Mouse (Mus musculus) gastrocnemius, adult 2 months (tissue): ENCODE measurements at regions not wholly inside any gene's neighbourhood (a gene's known extent, or its start where the extent isn't known, plus 50 kb on each side); places are given as distances from the start of the nearest gene placed in this dataset.
A peak's percentile ranks its signal among the peaks of the same experiment; 100 is the strongest.

Experiments used
- DNase-seq: peaks from one replicate; pipeline ENCODE4 v3.0.0; 2022
- H3K27ac ChIP-seq: fragments of 200-600 bp; 2 replicates; pipeline ENCODE4 v1.8.1; 2022; ENCODE audit warnings: mild to moderate bottlenecking
- H3K4me3 ChIP-seq: fragments of 200-600 bp; 2 replicates; pipeline ENCODE4 v1.8.1; 2022; ENCODE audit warnings: mild to moderate bottlenecking, moderate library complexity
- CTCF ChIP-seq: fragments of 200-600 bp; IDR thresholded peaks from 2 replicates; pipeline ENCODE4 v1.8.1; 2022; ENCODE audit warnings: antibody characterized with exemption, mild to moderate bottlenecking, moderate library complexity
- intact Hi-C: fragments of 180-260 bp; cut with DNase I; formaldehyde crosslinking; loops from one replicate; pipeline ENCODE4 v1.15.1; 2025

DNA sequence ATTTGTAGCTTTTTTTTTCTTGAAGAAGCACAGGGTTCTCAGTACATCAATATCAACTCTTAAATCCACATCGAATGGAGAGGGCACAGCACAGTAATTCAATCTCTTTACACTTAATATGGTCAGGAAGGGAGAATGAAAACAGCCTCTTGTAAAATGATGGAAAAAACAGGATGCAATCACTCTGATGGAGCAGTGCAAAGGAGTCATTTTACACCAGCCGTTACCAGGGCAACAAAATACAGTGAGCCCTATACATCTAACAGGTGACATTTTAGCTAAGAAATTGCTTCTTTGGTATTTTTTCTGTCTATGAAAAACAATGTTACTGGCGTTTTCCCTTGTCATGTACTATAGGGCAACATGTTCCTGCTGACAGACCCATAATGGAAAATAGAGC is 459.9 kb upstream of the Tle4 start:
- intact Hi-C loops: no loop called here
- TF ChIP-seq CTCF: no peak
- Histone ChIP-seq H3K27ac (no peak overlapping the region), H3K4me3 (no peak overlapping the region)
- no peak for DNase-seq

DNA sequence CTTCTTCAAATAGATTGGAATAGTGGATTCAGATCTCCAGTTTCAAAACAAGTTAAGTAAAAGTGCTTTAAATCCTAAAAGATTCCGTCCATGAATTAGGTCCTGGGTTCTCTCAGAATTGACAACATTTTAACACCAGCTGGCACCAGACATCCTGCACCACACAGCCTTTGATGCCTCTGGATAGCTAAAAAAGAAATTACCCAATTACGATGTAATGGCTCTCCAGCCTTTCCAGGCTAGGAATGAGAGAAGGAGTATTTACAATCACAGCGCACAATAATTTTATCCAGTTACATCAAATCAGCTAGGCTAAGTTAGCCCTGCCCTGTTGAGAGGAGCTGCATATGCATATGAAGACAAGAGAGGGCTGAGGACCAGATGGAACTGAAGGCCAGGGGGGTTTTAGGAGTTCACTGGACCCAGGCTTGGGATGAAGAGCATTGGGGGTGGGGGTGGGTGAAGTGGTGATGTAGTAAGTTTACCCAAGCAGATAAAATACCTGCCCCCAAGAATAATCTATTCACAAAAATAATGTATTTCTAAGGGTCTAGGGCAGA is 455.8 kb upstream of the Tle4 start:
- TF ChIP-seq CTCF: no peak
- DNase-seq: no peak
- Histone ChIP-seq H3K4me3 (no peak overlapping the region), H3K27ac (no peak overlapping the region)
- intact Hi-C loops: no loop called here

DNA sequence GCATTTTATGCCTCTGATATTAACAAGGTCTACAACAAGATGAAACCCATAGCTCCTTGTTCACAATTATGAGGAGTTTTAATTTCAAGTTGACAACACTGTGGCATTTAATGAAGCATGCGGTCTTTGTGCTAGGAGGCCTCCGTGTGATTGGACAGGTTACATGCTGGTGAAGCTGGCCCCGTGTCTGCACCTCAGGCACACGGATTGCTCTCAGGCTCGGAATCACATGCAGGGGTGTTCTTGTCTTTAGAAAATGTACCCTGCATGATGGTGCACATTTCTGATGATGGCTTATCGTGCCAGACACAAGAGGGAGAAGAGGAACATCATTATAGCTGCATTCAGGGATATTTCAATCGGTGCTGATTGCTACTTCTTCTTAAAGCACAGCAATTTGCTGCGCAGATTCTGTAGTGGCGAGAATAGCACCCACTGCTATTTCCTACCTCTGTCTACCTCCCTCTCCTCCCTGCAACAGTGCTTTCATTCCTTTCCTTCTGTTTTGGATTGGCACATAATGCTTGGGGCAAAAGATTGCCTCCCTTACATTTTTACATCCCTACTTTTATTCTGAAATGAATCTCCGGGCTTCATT is 454.9 kb upstream of the Tle4 start:
- no peak for TF ChIP-seq CTCF
- intact Hi-C loops: no loop called here
- no peak overlapping the region for H3K27ac ChIP-seq
- DNase-seq: no peak
- no peak overlapping the region for H3K4me3 ChIP-seq

DNA sequence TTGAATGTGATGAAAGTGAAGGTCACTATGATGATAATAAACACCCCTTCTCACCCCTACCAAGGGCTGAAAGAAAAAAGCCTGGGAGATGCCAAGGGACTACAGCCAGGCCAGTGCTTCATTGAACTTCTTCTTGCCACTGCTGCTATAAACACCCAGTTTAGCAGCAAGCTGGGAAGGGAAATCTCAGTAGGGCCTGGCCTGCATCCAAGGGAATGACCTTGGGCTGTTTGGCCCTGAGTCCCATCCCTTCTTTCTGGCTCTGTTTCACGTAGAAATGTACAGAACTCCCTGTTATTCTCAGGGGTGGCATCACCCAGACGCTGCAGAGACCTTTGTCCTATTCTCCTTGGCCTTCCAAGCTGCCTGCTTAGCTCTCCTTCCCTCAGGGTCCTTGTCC is 450.0 kb upstream of the Tle4 start:
- Histone ChIP-seq H3K4me3 (no peak overlapping the region), H3K27ac (0 out of 2 replicates have a peak overlapping the region, but pooled peaks have one; percentile 1)
- no peak for TF ChIP-seq CTCF
- intact Hi-C loops: no loop called here
- DNase-seq: peak; percentile 50

DNA sequence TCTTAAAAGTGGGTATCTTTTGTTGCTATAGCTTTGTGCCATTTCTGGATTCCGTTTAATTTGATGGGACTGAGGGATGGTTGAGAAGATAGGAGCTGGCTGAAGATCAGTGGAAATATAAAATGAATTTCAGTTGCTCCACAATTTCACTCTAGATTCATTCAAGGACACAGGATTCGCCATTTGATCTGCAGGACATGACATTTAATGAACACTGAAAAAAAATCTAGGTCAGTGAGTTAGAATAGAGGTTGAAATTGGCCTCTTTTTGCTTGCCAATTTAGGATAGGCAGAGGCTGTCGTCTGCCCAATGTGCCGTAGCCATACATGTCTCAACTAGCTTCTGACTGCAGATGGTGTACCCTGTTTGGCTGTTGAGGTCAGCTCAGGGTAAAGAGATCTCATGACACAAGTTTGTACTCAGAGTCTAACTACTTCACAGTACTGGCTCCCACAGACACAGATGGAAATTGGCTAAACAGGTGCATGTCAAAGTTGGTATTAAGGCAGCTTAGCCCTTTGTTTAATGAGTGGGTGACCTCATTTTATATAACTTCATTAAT is 449.5 kb upstream of the Tle4 start:
- intact Hi-C loops: no loop called here
- peak; percentile 29 for DNase-seq

DNA sequence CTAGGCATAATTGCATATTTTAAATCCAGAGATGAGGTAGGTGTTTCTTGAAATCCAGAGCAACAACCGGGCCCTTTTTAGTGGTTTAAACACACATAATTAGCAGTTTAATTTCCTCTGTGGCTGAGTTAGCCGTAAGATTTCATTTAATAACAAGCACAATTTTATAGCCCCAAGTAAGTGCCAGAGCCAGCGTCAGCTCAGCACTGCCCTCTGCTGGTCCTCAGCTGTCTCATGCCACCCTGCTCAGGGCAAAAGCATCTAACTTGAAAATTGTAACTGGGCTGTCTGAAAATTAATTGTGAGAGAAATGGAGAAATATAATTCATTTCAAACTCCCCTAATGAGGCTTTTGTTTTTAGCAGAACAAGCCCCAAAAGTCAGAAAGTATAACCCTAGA is 437.7 kb upstream of the Tle4 start:
- peak; percentile 64 for DNase-seq
- intact Hi-C loops: loop anchor here (1.0 to 10.0 kb wide), 4 partner anchors 431 to 1054 kb away; no protein-coding TSS in a partner anchor
- TF ChIP-seq CTCF: peak; percentile 96
- no peak overlapping the region for H3K27ac ChIP-seq
- H3K4me3 ChIP-seq: no peak overlapping the region

More for the DNA sequence above, 449.5 kb upstream of the Tle4 start:
- no peak for TF ChIP-seq CTCF
- Histone ChIP-seq H3K4me3 (no peak overlapping the region), H3K27ac (no peak overlapping the region)

DNA sequence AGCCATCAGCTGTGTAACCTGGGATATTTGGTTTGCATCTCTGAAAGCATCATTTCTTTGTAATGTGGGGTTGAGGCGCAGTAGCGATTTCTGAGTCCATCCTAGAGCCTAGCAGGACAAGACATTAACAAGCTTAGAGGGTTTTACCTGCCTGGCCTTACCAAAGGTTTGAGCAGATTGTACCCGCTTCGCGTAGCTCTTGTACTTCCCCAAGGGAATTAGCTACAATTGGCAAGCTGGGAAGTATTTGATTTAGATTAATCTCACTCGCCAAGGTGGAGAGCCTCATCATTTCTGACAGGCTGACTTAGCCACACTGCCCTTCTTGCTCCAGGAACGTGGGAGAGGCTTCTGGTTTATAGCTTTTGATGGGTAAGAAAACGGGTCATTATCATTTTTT is 436.1 kb upstream of the Tle4 start:
- Histone ChIP-seq H3K4me3 (no peak overlapping the region), H3K27ac (no peak overlapping the region)
- no peak for DNase-seq
- no peak for TF ChIP-seq CTCF
- intact Hi-C loops: loop anchor here (10.0 kb wide), 3 partner anchors 429 to 809 kb away; no protein-coding TSS in a partner anchor

DNA sequence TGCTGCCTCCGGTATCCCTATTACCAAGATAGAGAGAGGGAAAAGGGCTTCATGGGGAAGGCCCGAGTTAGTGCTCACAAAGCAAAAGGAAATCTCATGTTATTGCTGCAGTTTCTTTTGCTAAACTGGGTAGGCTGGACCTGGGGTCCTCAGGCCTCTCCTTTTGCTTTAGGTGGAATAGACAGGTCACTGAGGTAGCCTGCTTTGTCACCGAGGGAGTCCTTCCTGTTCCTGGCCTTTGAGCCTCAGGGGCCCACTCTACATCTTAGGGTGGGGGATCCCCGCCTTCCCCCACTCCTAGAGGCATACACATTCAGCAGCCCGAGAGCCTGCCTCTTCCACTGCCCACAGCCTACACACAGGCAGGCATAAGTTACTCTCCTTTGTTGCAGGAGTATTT is 435.5 kb upstream of the Tle4 start:
- no peak for DNase-seq
- no peak for TF ChIP-seq CTCF
- H3K4me3 ChIP-seq: no peak overlapping the region
- intact Hi-C loops: loop anchor here (10.0 kb wide), 3 partner anchors 429 to 809 kb away; no protein-coding TSS in a partner anchor
- H3K27ac ChIP-seq: no peak overlapping the region

DNA sequence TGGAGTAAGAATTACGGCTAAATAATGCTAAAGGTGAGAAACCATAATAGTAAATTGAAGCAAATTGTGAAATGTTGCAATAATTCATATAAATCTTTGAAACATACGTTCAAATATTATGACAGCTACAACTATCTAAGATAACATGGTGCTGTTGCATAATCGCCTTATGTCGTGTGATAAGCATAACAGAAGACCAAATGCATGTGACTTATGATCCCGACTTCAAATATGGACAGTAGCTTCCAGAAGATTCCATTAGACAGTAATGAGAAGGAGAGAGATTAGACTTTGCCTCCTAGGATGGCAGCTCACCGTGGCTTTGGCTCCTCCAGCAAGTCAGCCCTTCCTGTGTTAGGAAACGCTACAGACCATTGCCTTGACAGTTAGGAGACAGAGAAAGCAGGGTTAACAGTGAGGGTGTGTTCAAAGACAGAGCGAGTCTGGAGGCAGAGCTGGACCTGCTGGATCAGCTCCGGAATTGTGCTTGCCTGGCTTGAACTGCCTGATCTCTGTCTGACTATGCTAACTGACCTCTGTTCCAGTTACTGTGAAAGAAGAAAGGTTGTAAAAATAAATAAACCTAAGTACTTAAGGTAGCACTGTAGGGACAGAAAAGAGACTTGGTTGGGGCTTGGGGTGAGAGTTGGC is 434.6 kb upstream of the Tle4 start:
- no peak for TF ChIP-seq CTCF
- intact Hi-C loops: loop anchor here (10.0 kb wide), 3 partner anchors 428 to 808 kb away; no protein-coding TSS in a partner anchor
- Histone ChIP-seq H3K4me3 (no peak overlapping the region), H3K27ac (no peak overlapping the region)
- no peak for DNase-seq

DNA sequence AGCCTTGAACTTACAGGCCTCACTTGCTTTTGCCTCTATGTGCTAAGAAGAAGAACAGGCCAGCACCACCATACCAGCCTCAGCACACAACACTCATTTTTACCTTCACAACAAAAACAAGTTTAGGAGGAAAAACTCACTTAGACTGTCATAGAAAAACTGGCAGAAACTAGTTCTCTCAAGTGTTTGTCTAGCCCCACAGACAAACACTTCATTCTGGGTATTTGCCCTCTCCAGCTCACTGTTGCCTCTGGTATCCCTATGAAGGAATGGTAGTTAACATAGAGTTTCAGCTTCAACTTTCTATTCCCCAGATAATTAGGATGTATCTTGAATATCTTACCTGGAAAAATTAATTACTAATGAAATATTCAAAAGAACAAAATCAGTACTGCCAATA is 433.6 kb upstream of the Tle4 start:
- Histone ChIP-seq H3K4me3 (no peak overlapping the region), H3K27ac (no peak overlapping the region)
- no peak for DNase-seq
- no peak for TF ChIP-seq CTCF
- intact Hi-C loops: loop anchor here (10.0 kb wide), 3 partner anchors 427 to 807 kb away; no protein-coding TSS in a partner anchor

DNA sequence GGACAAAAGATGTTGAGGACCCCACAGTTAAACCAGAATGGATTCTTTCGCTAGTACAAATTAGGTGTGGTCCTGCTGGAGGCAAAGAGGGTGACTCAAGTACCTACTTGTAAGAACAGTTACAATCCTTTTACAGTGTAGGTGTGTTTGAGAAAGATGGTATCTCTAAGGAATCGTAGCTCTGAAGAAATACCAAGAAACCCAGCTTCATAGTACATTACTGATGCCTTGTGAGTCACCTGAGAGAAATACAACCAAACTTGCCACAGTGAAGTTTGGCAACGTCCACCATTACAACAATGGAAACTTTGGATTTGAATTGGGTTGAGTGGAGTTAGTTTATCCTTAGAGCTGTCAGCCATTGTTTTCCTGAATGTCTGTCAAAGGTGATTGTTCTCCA is 405.7 kb upstream of the Tle4 start:
- no peak overlapping the region for H3K4me3 ChIP-seq
- intact Hi-C loops: no loop called here
- no peak overlapping the region for H3K27ac ChIP-seq
- no peak for TF ChIP-seq CTCF
- no peak for DNase-seq

DNA sequence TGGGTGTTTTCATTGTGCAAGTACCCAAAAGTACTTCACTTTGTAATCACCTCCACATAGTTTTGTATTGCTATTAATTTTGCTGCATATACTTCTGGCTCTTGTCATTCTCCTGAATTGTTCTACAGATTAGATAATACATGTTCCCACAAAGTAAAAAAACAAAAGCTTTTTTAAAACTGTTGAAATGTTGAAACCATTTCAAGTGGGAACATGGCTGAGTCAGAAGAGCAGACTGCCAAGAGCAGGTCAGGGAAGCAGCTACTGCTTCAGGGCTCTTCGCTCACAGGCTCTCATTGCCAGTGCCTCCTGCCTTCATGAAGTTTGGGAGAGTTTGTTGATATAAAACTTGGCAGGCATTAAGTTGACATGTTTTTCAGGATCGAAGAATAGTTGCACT is 395.5 kb upstream of the Tle4 start:
- no peak for TF ChIP-seq CTCF
- intact Hi-C loops: no loop called here
- Histone ChIP-seq H3K27ac (no peak overlapping the region), H3K4me3 (no peak overlapping the region)
- DNase-seq: no peak

GRCm38 (mm10) chr19:14970161-14970560 is 372.3 kb upstream of the Tle4 start:
- no peak for TF ChIP-seq CTCF
- no peak for DNase-seq
- Histone ChIP-seq H3K4me3 (no peak overlapping the region), H3K27ac (no peak overlapping the region)
- intact Hi-C loops: no loop called here
